In genomic region chr3:51660821-51661276, GRCm38 (mm10) we compare ENCODE assay signal across 11 mouse cellular contexts. TPM values are rescaled to one million over a fixed set of nuclear protein-coding genes. Genes with fewer than 3 reads are reported as not detected.
DNase-seq lines count a peak whose midpoint lies in the region; ATAC-seq and TF ChIP-seq lines count a peak whose summit lies in the region.
"Had no signal": no experiment of that assay in that cellular context is flagged by ENCODE, and none has a peak within 500 bp of the region (broad histone marks: within the 10 kb centered on the region; RNA-seq: fewer than 3 reads in every experiment).

No protein-coding gene starts in this region.

- H3K4me3 ChIP-seq in lung, embryonic 15.5 days = no peak overlapping the region
- H3K4me3 ChIP-seq in lung, adult 2 months (replicated peaks; ENCODE audit: extremely low read depth, low read depth, low read length) = no peak overlapping the region
- H3K4me3 ChIP-seq in liver, embryonic 12.5 days = peak overlapping the region; percentile 6; the same call in 1 of the 2 replicates
- peak overlapping the region; percentile 31 for H3K4me3 ChIP-seq in stomach, embryonic 16.5 days (replicated peaks; ENCODE audit: low read length)
- H3K4me3 ChIP-seq in kidney, embryonic 15.5 days (replicated peaks) = no peak overlapping the region

- no peak overlapping the region for H3K9ac ChIP-seq in lung, embryonic 15.5 days
- H3K9ac ChIP-seq in liver, embryonic 12.5 days = peak overlapping the region; percentile 40; the same call in 1 of the 2 replicates
- H3K9ac ChIP-seq in stomach, embryonic 16.5 days (ENCODE audit: low read length) = 0 out of 2 replicates have a peak overlapping the region, but pooled peaks have one; percentile 13
- H3K9ac ChIP-seq in kidney, embryonic 15.5 days = no peak overlapping the region
- H3K9ac ChIP-seq: forebrain, postnatal 0 days had no signal

- H3K27me3 ChIP-seq in lung, embryonic 15.5 days = no peaks in the 10 kb centered on the region
- H3K27me3 ChIP-seq in liver, embryonic 12.5 days (replicated peaks) = no peaks in the 10 kb centered on the region
- no peaks in the 10 kb centered on the region for H3K27me3 ChIP-seq in stomach, embryonic 16.5 days (ENCODE audit: control insufficient read depth, insufficient read depth, low read length)
- H3K27me3 ChIP-seq in kidney, embryonic 15.5 days = no peaks in the 10 kb centered on the region

- 68% methylated on average over 3 of the region's 3 CpGs for WGBS in lung, embryonic 15.5 days
- WGBS in lung, adult 2 months = 65% methylated on average over 3 of the region's 3 CpGs
- WGBS in liver, embryonic 12.5 days (ENCODE audit: insufficient replicate concordance) = 73% methylated on average over 3 of the region's 3 CpGs
- 60% methylated on average over 3 of the region's 3 CpGs for WGBS in stomach, embryonic 16.5 days
- WGBS in kidney, embryonic 15.5 days = 81% methylated on average over 3 of the region's 3 CpGs

- TF ChIP-seq CTCF in lung, adult 2 months (IDR thresholded peaks at IDR 0.05; ENCODE audit: insufficient read depth, low read length) = no peak

- no peaks in the 10 kb centered on the region for H3K9me3 ChIP-seq in lung, embryonic 15.5 days
- H3K9me3 ChIP-seq in liver, embryonic 12.5 days (replicated peaks) = no peaks in the 10 kb centered on the region
- no peaks in the 10 kb centered on the region for H3K9me3 ChIP-seq in stomach, embryonic 16.5 days (replicated peaks; ENCODE audit: control insufficient read depth, low read length)
- no peaks in the 10 kb centered on the region for H3K9me3 ChIP-seq in kidney, embryonic 15.5 days (replicated peaks)
- H3K9me3 ChIP-seq: G1E had no signal

- peaks cover 32% of the 10 kb centered on the region for H3K4me1 ChIP-seq in lung, embryonic 15.5 days
- 0 out of 2 replicates have a peak, but pooled peaks cover 2% of the 10 kb centered on the region for H3K4me1 ChIP-seq in lung, adult 2 months (ENCODE audit: control insufficient read depth, insufficient read depth, low read length)
- peaks cover 35% of the 10 kb centered on the region for H3K4me1 ChIP-seq in liver, embryonic 12.5 days
- H3K4me1 ChIP-seq in stomach, embryonic 16.5 days (ENCODE audit: control insufficient read depth, insufficient read depth, low read length) = peaks cover 14% of the 10 kb centered on the region; the same call in 1 of the 2 replicates
- 0 out of 2 replicates have a peak, but pooled peaks cover 3% of the 10 kb centered on the region for H3K4me1 ChIP-seq in kidney, embryonic 15.5 days

- H3K27ac ChIP-seq in lung, embryonic 15.5 days = peak overlapping the region; percentile 47; the same call in 1 of the 2 replicates
- peak overlapping the region; percentile 66 for H3K27ac ChIP-seq in liver, embryonic 12.5 days
- peak overlapping the region; percentile 85 for H3K27ac ChIP-seq in stomach, embryonic 16.5 days (ENCODE audit: low read length)
- H3K27ac ChIP-seq in kidney, embryonic 15.5 days = no peak overlapping the region

- no peak for DNase-seq in lung, adult 2 months
- DNase-seq in adrenal gland, adult 8-10 months = peak; percentile 46
- DNase-seq in gastrocnemius, postnatal 25 days = no peak
- DNase-seq: cerebellum, adult 18-20 months; forebrain, postnatal 0 days had no signal

- TF ChIP-seq POLR2A in lung, adult 2 months (IDR thresholded peaks at IDR 0.05; ENCODE audit: borderline replicate concordance, extremely low read depth, low read depth, low read length) = no peak

- no peak for ATAC-seq in lung, embryonic 15.5 days (ENCODE audit: borderline replicate concordance, extremely low read depth, low FRiP score, low TSS enrichment)
- ATAC-seq in liver, embryonic 12.5 days = peak; percentile 68; the same call in 1 of the 2 replicates
- peak; percentile 85 for ATAC-seq in stomach, embryonic 16.5 days (ENCODE audit: insufficient read depth, low FRiP score)
- ATAC-seq in kidney, embryonic 15.5 days (replicated peaks; ENCODE audit: low FRiP score) = no peak
- no peak for ATAC-seq in megakaryocyte-erythroid progenitor cell, adult 5-6 weeks (replicated peaks; ENCODE audit: low FRiP score, low TSS enrichment, poor library complexity, severe bottlenecking)
- ATAC-seq: forebrain, postnatal 0 days had no signal

- H3K4me2 ChIP-seq in lung, embryonic 15.5 days = no peak overlapping the region
- H3K4me2 ChIP-seq in liver, embryonic 12.5 days = peak overlapping the region; percentile 49
- H3K4me2 ChIP-seq in stomach, embryonic 16.5 days (ENCODE audit: low read depth, low read length) = peak overlapping the region; percentile 38
- no peak overlapping the region for H3K4me2 ChIP-seq in kidney, embryonic 15.5 days

- H3K36me3 ChIP-seq in lung, embryonic 15.5 days = no peaks in the 10 kb centered on the region
- no peaks in the 10 kb centered on the region for H3K36me3 ChIP-seq in liver, embryonic 12.5 days
- no peaks in the 10 kb centered on the region for H3K36me3 ChIP-seq in stomach, embryonic 16.5 days (ENCODE audit: control insufficient read depth, insufficient read depth, low read length)
- H3K36me3 ChIP-seq in kidney, embryonic 15.5 days = no peaks in the 10 kb centered on the region
- H3K36me3 ChIP-seq: G1E had no signal

RNA-seq across cellular contexts. Expression of gene Mgst2, which starts 0.7 kb away (rescaled TPM):
- polyA plus RNA-seq in lung, embryonic 15.5 days (2015; fragmentation: Nextera tagmentation; extraction: Ambion mirVana) = 2.8 and 3.2 TPM in 2 replicates
- polyA plus RNA-seq in lung, adult 2 months (2012; rRNA removed) = 1.3 and 3.6 TPM in 2 replicates
- total RNA-seq in adrenal gland, adult 8-10 months (2022) = 100 to 1,000 TPM; 209 to 255 (median 219) TPM
- 14.7 and 16.5 TPM in 2 replicates for polyA plus RNA-seq in liver, embryonic 12.5 days (2016; fragmentation: Nextera tagmentation; extraction: Ambion mirVana)
- polyA plus RNA-seq in stomach, embryonic 16.5 days (2015; fragmentation: Nextera tagmentation; extraction: Ambion mirVana) = 58.9 and 64.9 TPM in 2 replicates
- 1.6 and 3.5 TPM in 2 replicates for polyA plus RNA-seq in kidney, embryonic 15.5 days (2015; fragmentation: Nextera tagmentation; extraction: Ambion mirVana)
- total RNA-seq in megakaryocyte-erythroid progenitor cell, adult 5-6 weeks (2014; fragmentation: Nextera tagmentation) = 8.3 and 8.9 TPM in 2 replicates
- total RNA-seq in megakaryocyte-erythroid progenitor cell, adult 5-6 weeks (2017) = 0.19 and 0.66 TPM in 2 replicates
- total RNA-seq in gastrocnemius, postnatal 25 days (2021) = under 1 TPM; 0.80 to 0.87 TPM
- total RNA-seq: forebrain, postnatal 0 days had no signal

Comparison
In these comparisons a context has a peak if more than half of its experiments do, and no peak if none do; other contexts are left out.
1. ATAC-seq: peak in liver, embryonic 12.5 days (single experiment) and stomach, embryonic 16.5 days (single experiment); none in lung, embryonic 15.5 days (single experiment), kidney, embryonic 15.5 days (single experiment) and megakaryocyte-erythroid progenitor cell, adult 5-6 weeks (single experiment).
2. H3K4me2 ChIP-seq: peak in liver, embryonic 12.5 days (single experiment) and stomach, embryonic 16.5 days (single experiment); none in lung, embryonic 15.5 days (single experiment) and kidney, embryonic 15.5 days (single experiment).
3. H3K4me3 ChIP-seq: peak in liver, embryonic 12.5 days (single experiment) and stomach, embryonic 16.5 days (single experiment); none in lung, embryonic 15.5 days (single experiment), lung, adult 2 months (single experiment) and kidney, embryonic 15.5 days (single experiment).
4. H3K9ac ChIP-seq: peak in liver, embryonic 12.5 days (single experiment) and stomach, embryonic 16.5 days (single experiment); none in lung, embryonic 15.5 days (single experiment) and kidney, embryonic 15.5 days (single experiment).